Mouse (Mus musculus): ENCODE data around the gene Cdc123. TPM values are rescaled to one million over a fixed set of nuclear protein-coding genes. Genes with fewer than 3 reads are reported as not detected.

Gene Cdc123
- total and polyA plus RNA-seq, 3 experiments = 48.2 to 86.8 (median 79.3) TPM

- WGBS = 92% methylated on average over 5 of the region's 5 CpGs
- no peak overlapping the region for H3K9ac ChIP-seq (ENCODE audit: low read depth, low read length)
- no peak overlapping the region for H3K27ac ChIP-seq
- H3K36me3 ChIP-seq (ENCODE audit: control insufficient read depth, insufficient read depth, low read length) = no peaks in the 10 kb centered on the region
- H3K27me3 ChIP-seq (ENCODE audit: control insufficient read depth, insufficient read depth, low read length) = no peaks in the 10 kb centered on the region
- DNase-seq = no peak
- TF ChIP-seq POLR2A (IDR thresholded peaks at IDR 0.05; ENCODE audit: insufficient read depth, low read depth, low read length) = no peak
- no peak for TF ChIP-seq CTCF (IDR thresholded peaks at IDR 0.05)
- TF ChIP-seq EP300 (IDR thresholded peaks at IDR 0.05; ENCODE audit: insufficient read depth, low read depth, low read length) = no peak
- no peaks in the 10 kb centered on the region for H3K79me2 ChIP-seq (replicated peaks; ENCODE audit: control insufficient read depth, insufficient read depth, low read length)
- intact Hi-C loops (cut with DNase I) = no loop called here
- H3K4me3 ChIP-seq = no peak overlapping the region
- no peaks in the 10 kb centered on the region for H3K4me1 ChIP-seq (ENCODE audit: control insufficient read depth, insufficient read depth, low read length)
These were observed 52.9 kb downstream of the Cdc123 start for GRCm38 (mm10) chr2:5792056-5792455.

GRCm38 (mm10) chr2:5789625-5790160, 55.3 kb downstream of the Cdc123 start:
- no peak for TF ChIP-seq EP300 (IDR thresholded peaks at IDR 0.05; ENCODE audit: insufficient read depth, low read depth, low read length)
- no peak for TF ChIP-seq CTCF (IDR thresholded peaks at IDR 0.05)
- no peak for TF ChIP-seq POLR2A (IDR thresholded peaks at IDR 0.05; ENCODE audit: insufficient read depth, low read depth, low read length)
- Histone ChIP-seq H3K36me3 (ENCODE audit: control insufficient read depth, insufficient read depth, low read length) (no peaks in the 10 kb centered on the region), H3K27me3 (ENCODE audit: control insufficient read depth, insufficient read depth, low read length) (no peaks in the 10 kb centered on the region), H3K4me1 (ENCODE audit: control insufficient read depth, insufficient read depth, low read length) (no peaks in the 10 kb centered on the region), H3K9ac (ENCODE audit: low read depth, low read length) (no peak overlapping the region), H3K4me3 (no peak overlapping the region), H3K27ac (no peak overlapping the region), H3K79me2 (replicated peaks; ENCODE audit: control insufficient read depth, insufficient read depth, low read length) (no peaks in the 10 kb centered on the region)
- DNase-seq = no peak
- intact Hi-C loops (cut with DNase I) = no loop called here
- WGBS = 43% methylated on average over 4 of the region's 4 CpGs

- Histone ChIP-seq H3K27me3 (ENCODE audit: control insufficient read depth, insufficient read depth, low read length) (no peaks in the 10 kb centered on the region), H3K79me2 (replicated peaks; ENCODE audit: control insufficient read depth, insufficient read depth, low read length) (no peaks in the 10 kb centered on the region), H3K36me3 (ENCODE audit: control insufficient read depth, insufficient read depth, low read length) (no peaks in the 10 kb centered on the region), H3K27ac (no peak overlapping the region), H3K4me1 (ENCODE audit: control insufficient read depth, insufficient read depth, low read length) (no peaks in the 10 kb centered on the region), H3K4me3 (no peak overlapping the region), H3K9ac (ENCODE audit: low read depth, low read length) (no peak overlapping the region)
- intact Hi-C loops (cut with DNase I) = no loop called here
- DNase-seq = no peak
- 93% methylated on average over 3 of the region's 3 CpGs for WGBS
- TF ChIP-seq POLR2A (IDR thresholded peaks at IDR 0.05; ENCODE audit: insufficient read depth, low read depth, low read length) (no peak), CTCF (IDR thresholded peaks at IDR 0.05) (no peak), EP300 (IDR thresholded peaks at IDR 0.05; ENCODE audit: insufficient read depth, low read depth, low read length) (no peak)
These were observed 57.6 kb downstream of the Cdc123 start for GRCm38 (mm10) chr2:5787391-5787790.

GRCm38 (mm10) chr2:5772464-5772863, 72.5 kb downstream of the Cdc123 start:
- Histone ChIP-seq H3K4me1 (ENCODE audit: control insufficient read depth, insufficient read depth, low read length) (no peaks in the 10 kb centered on the region; the same call in 1 of the 2 replicates), H3K27me3 (ENCODE audit: control insufficient read depth, insufficient read depth, low read length) (no peaks in the 10 kb centered on the region), H3K27ac (no peak overlapping the region), H3K79me2 (replicated peaks; ENCODE audit: control insufficient read depth, insufficient read depth, low read length) (no peaks in the 10 kb centered on the region), H3K9ac (ENCODE audit: low read depth, low read length) (no peak overlapping the region), H3K4me3 (no peak overlapping the region), H3K36me3 (ENCODE audit: control insufficient read depth, insufficient read depth, low read length) (no peaks in the 10 kb centered on the region)
- intact Hi-C loops (cut with DNase I) = loop anchor here (5.0 kb wide), 1 partner anchor 690 kb away; no protein-coding TSS in a partner anchor
- no peak for DNase-seq
- TF ChIP-seq POLR2A (IDR thresholded peaks at IDR 0.05; ENCODE audit: insufficient read depth, low read depth, low read length) (no peak), CTCF (IDR thresholded peaks at IDR 0.05) (no peak)
- WGBS = 64% methylated on average over 2 of the region's 2 CpGs

GRCm38 (mm10) chr2:5770708-5771241, 74.2 kb downstream of the Cdc123 start:
- intact Hi-C loops (cut with DNase I) = loop anchor here (1.0 to 5.0 kb wide), 3 partner anchors 319 to 688 kb away; no protein-coding TSS in a partner anchor
- peak; percentile 19 to 45 for DNase-seq
- TF ChIP-seq CTCF (IDR thresholded peaks at IDR 0.05) (peak; percentile 78), EP300 (IDR thresholded peaks at IDR 0.05; ENCODE audit: insufficient read depth, low read depth, low read length) (no peak), POLR2A (IDR thresholded peaks at IDR 0.05; ENCODE audit: insufficient read depth, low read depth, low read length) (no peak)
- 25% methylated on average over 8 of the region's 8 CpGs for WGBS
- Histone ChIP-seq H3K4me1 (ENCODE audit: control insufficient read depth, insufficient read depth, low read length) (no peaks in the 10 kb centered on the region; the same call in 1 of the 2 replicates), H3K9ac (ENCODE audit: low read depth, low read length) (no peak overlapping the region), H3K4me3 (no peak overlapping the region), H3K27ac (no peak overlapping the region), H3K36me3 (ENCODE audit: control insufficient read depth, insufficient read depth, low read length) (no peaks in the 10 kb centered on the region), H3K27me3 (ENCODE audit: control insufficient read depth, insufficient read depth, low read length) (no peaks in the 10 kb centered on the region), H3K79me2 (replicated peaks; ENCODE audit: control insufficient read depth, insufficient read depth, low read length) (no peaks in the 10 kb centered on the region)

- Histone ChIP-seq H3K27me3 (ENCODE audit: control insufficient read depth, insufficient read depth, low read length) (no peaks in the 10 kb centered on the region), H3K79me2 (replicated peaks; ENCODE audit: control insufficient read depth, insufficient read depth, low read length) (no peaks in the 10 kb centered on the region), H3K36me3 (ENCODE audit: control insufficient read depth, insufficient read depth, low read length) (no peaks in the 10 kb centered on the region), H3K27ac (no peak overlapping the region), H3K4me1 (ENCODE audit: control insufficient read depth, insufficient read depth, low read length) (no peaks in the 10 kb centered on the region; the same call in 1 of the 2 replicates), H3K4me3 (no peak overlapping the region), H3K9ac (ENCODE audit: low read depth, low read length) (no peak overlapping the region)
- DNase-seq = peak in 1 of 2 experiments; percentile 6
- no peak for TF ChIP-seq POLR2A (IDR thresholded peaks at IDR 0.05; ENCODE audit: insufficient read depth, low read depth, low read length)
- no peak for TF ChIP-seq EP300 (IDR thresholded peaks at IDR 0.05; ENCODE audit: insufficient read depth, low read depth, low read length)
- TF ChIP-seq CTCF (IDR thresholded peaks at IDR 0.05) = no peak
- intact Hi-C loops (cut with DNase I) = loop anchor here (1.0 to 5.0 kb wide), 3 partner anchors 318 to 687 kb away; no protein-coding TSS in a partner anchor
These were observed 75.3 kb downstream of the Cdc123 start for GRCm38 (mm10) chr2:5769630-5770029.
